Mouse (Mus musculus) liver, postnatal 0 days (tissue): ENCODE results near the gene Gm5129.

Source experiments
- CTCF ChIP-seq: sonication (generic); IDR thresholded peaks from 2 replicates; pipeline ENCODE4 v1.5.1; 2016; ENCODE audit warnings: antibody characterized with exemption, low read depth
- EP300 ChIP-seq: IDR thresholded peaks from 2 replicates; pipeline ENCODE4 v1.6.1; 2016; ENCODE audit warnings: antibody characterized with exemption, low read depth, mild to moderate bottlenecking

DNA sequence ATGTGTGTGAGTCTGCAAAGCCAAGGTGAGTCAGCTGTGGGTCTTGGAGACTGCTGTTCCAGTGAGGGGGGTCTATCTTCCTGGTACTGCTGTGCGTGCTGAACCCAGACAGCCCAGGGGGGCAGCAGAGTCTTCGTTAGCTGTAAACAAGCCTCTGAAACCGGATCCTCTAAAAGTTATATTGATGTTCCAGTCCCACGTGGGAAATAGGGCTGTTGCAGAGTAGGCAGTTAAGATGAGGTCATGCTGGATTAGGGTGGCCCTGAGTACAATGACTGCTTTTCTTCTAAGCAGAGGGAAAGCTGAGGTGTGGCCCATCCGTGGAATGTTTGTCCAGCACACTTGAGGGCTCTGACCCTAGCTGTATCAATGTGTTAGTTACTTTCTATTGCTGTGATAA lies 27.5 kb downstream of the Gm5129 start:
- TF ChIP-seq CTCF (no peak), EP300 (no peak)
